Mouse (Mus musculus) embryonic stem cell, embryonic (primary cell): Measurements from ENCODE around the gene C530008M17Rik.

Source experiments
- CTCF ChIA-PET, 4 experiments: fragments of 300-600 bp in 2 of 4; fragments of 350-600 bp in 2 of 4; sonication (Branson Sonifier 250); formaldehyde crosslinking; loops; one replicate each; lab custom pipeline; 2022; ENCODE audit warnings: inconsistent platforms in 2 of 4; lab: Charles Lee
- POLR2A ChIA-PET, 4 experiments: fragments of 300-600 bp in 2 of 4; fragments of 350-600 bp in 2 of 4; sonication (Branson Sonifier 250); formaldehyde crosslinking; loops; one replicate each; lab custom pipeline; 2022; ENCODE audit warnings: antibody characterized with exemption in 4 of 4, inconsistent platforms in 1 of 4; lab: Charles Lee

Gene C530008M17Rik

GRCm38 (mm10) chr5:76741463-76741862 is 85.2 kb downstream of the C530008M17Rik start:
- POLR2A ChIA-PET = interaction anchor here in 1 of 4 experiments (1.2 kb wide), 1 partner anchor 21 kb away, joined by 5 read pairs; no protein-coding TSS in a partner anchor
- CTCF ChIA-PET = no interaction called here

- ChIA-PET POLR2A (no interaction called here), CTCF (no interaction called here)
These were observed 85.8 kb downstream of the C530008M17Rik start for GRCm38 (mm10) chr5:76742076-76742475.

- CTCF ChIA-PET = interaction anchor here in 1 of 4 experiments (0.7 kb wide), 1 partner anchor 112 kb away, joined by 3 read pairs; no protein-coding TSS in a partner anchor
- POLR2A ChIA-PET = interaction anchor here in 2 of 4 experiments (0.6 to 1.2 kb wide), 2 partner anchors 9 to 30 kb away, joined by 3 read pairs; no protein-coding TSS in a partner anchor
These were observed 88.5 kb downstream of the C530008M17Rik start for GRCm38 (mm10) chr5:76744737-76745209.

DNA sequence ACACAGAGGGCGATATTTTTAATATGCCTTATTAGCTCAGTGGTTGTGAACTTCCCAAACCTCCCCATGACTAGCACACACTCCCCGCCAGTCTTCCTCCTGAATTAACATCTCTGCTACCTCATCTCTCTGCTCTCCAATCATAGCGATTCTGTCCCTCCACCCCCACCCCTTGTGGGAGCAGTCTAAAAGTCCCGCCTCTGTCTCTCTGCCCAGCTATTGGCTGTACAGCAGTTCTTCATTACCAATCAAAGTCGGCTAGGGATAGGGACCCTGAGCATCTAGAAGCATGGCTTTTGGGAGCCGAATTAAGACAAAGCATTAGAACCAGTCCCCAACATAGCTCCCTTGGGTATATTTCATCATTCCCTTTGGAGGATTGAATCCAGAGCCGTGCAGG is 91.5 kb downstream of the C530008M17Rik start:
- ChIA-PET POLR2A (interaction anchor here in 1 of 4 experiments (1.3 kb wide), 1 partner anchor 11 kb away, joined by 3 read pairs; no protein-coding TSS in a partner anchor), CTCF (no interaction called here)

GRCm38 (mm10) chr5:76752351-76752750 is 96.0 kb downstream of the C530008M17Rik start:
- ChIA-PET CTCF (no interaction called here), POLR2A (interaction anchor here in 1 of 4 experiments (1.2 kb wide), 1 partner anchor 14 kb away, joined by 3 read pairs; no protein-coding TSS in a partner anchor)

DNA sequence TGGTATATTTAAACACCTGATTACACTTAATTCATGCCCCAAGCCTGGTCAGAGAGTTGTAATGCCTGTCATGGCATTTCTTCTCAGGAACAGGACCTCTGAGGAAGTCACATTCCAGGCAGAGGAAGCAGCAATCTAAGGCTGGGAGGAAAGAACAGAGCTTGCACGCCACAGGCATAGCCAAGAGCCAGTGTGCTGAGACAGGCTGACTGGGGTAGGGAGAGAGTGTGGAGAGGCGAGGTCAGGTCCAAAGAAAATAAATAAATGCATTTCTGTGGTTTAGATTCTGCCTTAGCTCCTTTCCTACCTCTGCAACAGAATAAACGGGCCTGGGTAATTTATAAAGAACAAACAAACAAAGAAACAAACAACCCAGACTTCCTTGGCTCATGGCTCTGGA is 104.0 kb downstream of the C530008M17Rik start:
- ChIA-PET CTCF (no interaction called here), POLR2A (interaction anchor here in 1 of 4 experiments (1.3 kb wide), 1 partner anchor 65 kb away, joined by 3 read pairs; no protein-coding TSS in a partner anchor)

GRCm38 (mm10) chr5:76762030-76762698 is 105.9 kb downstream of the C530008M17Rik start:
- ChIA-PET CTCF (no interaction called here), POLR2A (interaction anchor here in 1 of 4 experiments (1.0 to 1.5 kb wide), 2 partner anchors 21 to 188 kb away, joined by 3 to 5 read pairs; partner anchors contain the start of gene Paics)

DNA sequence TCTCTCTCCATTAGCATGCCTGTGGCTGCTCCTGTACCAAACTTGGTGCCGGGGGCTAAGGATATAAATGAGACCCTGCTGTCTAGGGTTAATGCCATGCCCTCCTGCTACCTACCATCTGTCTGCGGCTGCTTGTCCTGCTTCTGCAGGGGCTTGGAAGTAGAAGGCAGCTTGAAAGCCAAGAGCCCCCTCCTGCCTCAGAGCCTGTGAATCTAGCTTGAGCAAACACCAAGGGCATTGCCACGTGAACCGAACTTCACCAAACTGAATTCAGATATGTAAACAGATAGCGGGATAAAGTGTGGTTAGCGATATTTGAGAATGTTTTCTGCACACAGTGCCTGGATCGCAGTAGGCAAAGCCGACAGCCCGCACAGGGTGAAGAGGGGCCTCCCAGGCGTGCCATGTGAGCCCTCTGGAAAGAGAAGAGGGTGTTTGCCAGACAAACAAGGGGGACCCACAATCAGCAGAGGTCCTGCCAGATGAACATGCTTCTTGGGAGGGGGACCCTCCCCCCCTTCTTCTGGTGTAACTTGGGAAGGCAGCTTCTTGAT is 106.9 kb downstream of the C530008M17Rik start:
- CTCF ChIA-PET = no interaction called here
- POLR2A ChIA-PET = interaction anchor here in 1 of 4 experiments (1.0 kb wide), 1 partner anchor 22 kb away, joined by 5 read pairs; no protein-coding TSS in a partner anchor

- CTCF ChIA-PET = no interaction called here
- POLR2A ChIA-PET = no interaction called here
These were observed 107.4 kb downstream of the C530008M17Rik start for GRCm38 (mm10) chr5:76763731-76764130.

- ChIA-PET CTCF (interaction anchor here in 2 of 4 experiments (0.7 to 2.3 kb wide), 4 partner anchors 50 to 401 kb away, joined by 3 to 11 read pairs (median 3); no protein-coding TSS in a partner anchor), POLR2A (interaction anchor here in 1 of 4 experiments (1.6 kb wide), 1 partner anchor 84 kb away, joined by 4 read pairs; no protein-coding TSS in a partner anchor)
These were observed 112.7 kb downstream of the C530008M17Rik start for GRCm38 (mm10) chr5:76769014-76769413.

- CTCF ChIA-PET = interaction anchor here in 2 of 4 experiments (0.6 to 0.7 kb wide), 2 partner anchors 84 to 224 kb away, joined by 3 read pairs; no protein-coding TSS in a partner anchor
- POLR2A ChIA-PET = interaction anchor here in 1 of 4 experiments (0.7 kb wide), 1 partner anchor 96 kb away, joined by 3 read pairs; no protein-coding TSS in a partner anchor
These were observed 113.3 kb downstream of the C530008M17Rik start for GRCm38 (mm10) chr5:76769572-76769971.

- POLR2A ChIA-PET = interaction anchor here in 1 of 4 experiments (1.2 to 1.4 kb wide), 2 partner anchors 69 to 114 kb away, joined by 3 to 7 read pairs; no protein-coding TSS in a partner anchor
These were observed 115.1 kb downstream of the C530008M17Rik start for GRCm38 (mm10) chr5:76771371-76771770.

GRCm38 (mm10) chr5:76772831-76773230 is 116.5 kb downstream of the C530008M17Rik start:
- CTCF ChIA-PET = interaction anchor here in 1 of 4 experiments (0.6 to 0.7 kb wide), 2 partner anchors 45 to 99 kb away, joined by 3 to 7 read pairs; no protein-coding TSS in a partner anchor
- POLR2A ChIA-PET = no interaction called here

More at GRCm38 (mm10) chr5:76771371-76771770, 115.1 kb downstream of the C530008M17Rik start:
- CTCF ChIA-PET = interaction anchor here in 2 of 4 experiments (0.6 to 1.4 kb wide), 3 partner anchors 82 to 426 kb away, joined by 3 to 4 read pairs (median 4); no protein-coding TSS in a partner anchor

DNA sequence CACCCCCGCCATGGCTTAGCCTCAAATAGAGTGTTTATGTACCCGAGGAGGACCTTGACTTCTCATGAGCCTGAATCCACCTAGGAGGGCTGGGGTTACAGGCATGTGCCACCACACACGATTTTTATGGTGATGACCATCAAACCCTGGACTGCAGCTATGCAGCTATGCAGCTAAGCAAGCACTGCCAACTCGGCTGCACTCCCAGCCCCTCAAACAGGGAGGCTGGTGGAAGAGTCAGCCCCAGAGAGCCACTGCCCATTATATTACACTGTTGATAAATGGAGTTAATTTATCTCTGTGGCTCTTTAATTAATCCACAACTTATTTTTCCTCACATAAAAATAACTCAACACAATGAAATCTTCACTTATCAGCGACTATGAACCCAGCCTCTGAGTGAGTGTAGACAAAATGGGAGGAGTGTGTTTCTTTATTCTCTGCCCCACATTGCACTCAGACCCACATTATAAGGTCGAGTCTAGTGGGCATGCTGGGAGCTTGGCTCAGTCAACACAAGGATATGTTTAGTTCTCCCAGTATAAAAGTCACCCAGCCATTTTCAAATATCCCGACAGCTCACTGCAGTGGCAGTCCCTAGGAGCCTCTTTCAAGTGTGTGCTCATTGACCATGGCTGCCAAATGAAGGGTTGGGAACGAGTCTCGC is 117.3 kb downstream of the C530008M17Rik start:
- POLR2A ChIA-PET = no interaction called here
- CTCF ChIA-PET = interaction anchor here in 1 of 4 experiments (0.6 kb wide), 1 partner anchor 100 kb away, joined by 3 read pairs; no protein-coding TSS in a partner anchor

GRCm38 (mm10) chr5:76779094-76779615 is 122.8 kb downstream of the C530008M17Rik start:
- ChIA-PET POLR2A (no interaction called here), CTCF (interaction anchor here in 1 of 4 experiments (0.6 kb wide), 2 partner anchors 751 to 1359 kb away, joined by 4 read pairs; no protein-coding TSS in a partner anchor)

DNA sequence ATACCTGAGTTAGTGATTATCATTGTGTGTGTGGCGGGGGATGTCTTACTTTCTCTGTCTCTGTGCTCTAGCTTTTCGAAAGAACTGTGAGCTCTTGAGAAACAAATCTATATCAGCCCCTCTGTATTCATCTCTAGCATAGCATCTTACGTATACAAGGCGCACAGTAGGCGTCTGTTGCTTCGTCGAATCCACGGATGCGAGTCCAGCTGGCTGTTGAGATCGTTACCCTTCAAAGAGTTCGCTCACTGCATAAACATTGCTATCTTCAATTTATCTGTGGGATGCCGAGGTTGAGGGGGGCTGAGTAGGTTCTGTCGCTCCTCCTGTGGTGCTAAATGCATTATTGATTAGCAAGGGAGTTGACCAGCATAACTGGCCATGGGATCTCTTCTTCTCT is 125.6 kb downstream of the C530008M17Rik start:
- ChIA-PET CTCF (no interaction called here), POLR2A (no interaction called here)

DNA sequence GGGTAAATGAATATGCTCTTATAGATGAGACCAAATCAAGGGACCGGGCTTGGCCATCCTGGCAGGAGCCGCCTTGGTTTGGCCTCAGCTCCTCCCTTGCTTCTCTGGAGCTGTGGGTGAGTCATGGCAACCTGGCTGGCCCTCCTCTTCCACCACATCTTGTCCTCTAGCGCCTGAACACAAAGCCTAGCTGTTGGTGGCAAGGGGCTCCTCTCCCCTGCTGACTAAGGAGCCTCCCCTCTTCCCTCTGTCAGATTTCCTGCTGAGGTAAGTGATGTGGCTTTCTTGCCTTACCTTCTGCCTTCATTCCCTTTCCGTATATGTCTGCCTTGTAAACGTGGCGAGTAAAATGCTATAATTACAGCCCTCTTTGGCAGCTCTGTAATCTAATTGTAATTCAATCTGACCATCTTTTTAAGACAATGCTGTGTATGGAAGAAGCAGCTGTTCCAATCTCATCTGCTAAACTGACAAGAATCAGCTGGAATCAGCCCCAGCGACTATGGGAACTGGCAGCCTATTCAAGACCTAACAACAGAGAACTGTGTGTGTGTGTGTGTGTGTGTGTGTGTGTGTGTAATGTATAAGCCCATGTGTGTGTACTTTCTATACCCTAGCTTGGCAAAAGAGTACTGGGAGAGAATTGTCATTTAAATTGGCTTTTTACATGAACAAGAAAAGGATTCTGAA is 126.2 kb downstream of the C530008M17Rik start:
- POLR2A ChIA-PET = interaction anchor here in 1 of 4 experiments (0.6 to 0.7 kb wide), 2 partner anchors 90 to 183 kb away, joined by 3 read pairs; no protein-coding TSS in a partner anchor
- CTCF ChIA-PET = no interaction called here
